Mouse (Mus musculus) liver, embryonic 16.5 days (tissue): ENCODE results near the gene Hip1. TPM values are rescaled to one million over a fixed set of nuclear protein-coding genes. Genes with fewer than 3 reads are reported as not detected.
"Not testable (repeated sequence)": the region's sequence is repeated elsewhere in the genome, so short reads cannot be mapped to it uniquely, and the experiment has no call there.

Experiments used
- ATAC-seq: fragments of 200-750 bp; cut with Nextera tagmentation; 2 replicates; pipeline ENCODE4 v1.8.0; 2017; ENCODE audit warnings: low read depth, mild to moderate bottlenecking, moderate number of reproducible peaks, moderate library complexity
- H3K27ac ChIP-seq: fragments of 300-500 bp; sonication (generic); 2 replicates; pipeline ENCODE4 v1.5.1; 2014; ENCODE audit warnings: mild to moderate bottlenecking, low read length
- H3K27me3 ChIP-seq: fragments of 300-500 bp; sonication (generic); 2 replicates; pipeline ENCODE4 v1.6.1; 2014; ENCODE audit warnings: low read depth, low read length, mixed read lengths; ENCODE audit not compliant: control insufficient read depth, insufficient read depth
- H3K36me3 ChIP-seq: fragments of 300-500 bp; sonication (generic); 2 replicates; pipeline ENCODE4 v1.6.1; 2014; ENCODE audit warnings: mild to moderate bottlenecking; ENCODE audit not compliant: control insufficient read depth, insufficient read depth
- H3K4me1 ChIP-seq: fragments of 300-500 bp; sonication (generic); 2 replicates; pipeline ENCODE4 v1.6.1; 2014; ENCODE audit warnings: low read depth, low read length, mixed read lengths; ENCODE audit not compliant: control insufficient read depth
- H3K4me2 ChIP-seq: fragments of 300-500 bp; sonication (generic); 2 replicates; pipeline ENCODE4 v1.6.1; 2014; ENCODE audit warnings: low read depth, low read length, mixed read lengths
- H3K4me3 ChIP-seq: fragments of 300-500 bp; sonication (generic); 2 replicates; pipeline ENCODE4 v1.5.1; 2014; ENCODE audit warnings: low read depth, mild to moderate bottlenecking, low read length
- H3K9ac ChIP-seq: fragments of 300-500 bp; sonication (generic); 2 replicates; pipeline ENCODE4 v1.6.1; 2014; ENCODE audit warnings: low read depth, low read length
- H3K9me3 ChIP-seq: fragments of 300-500 bp; sonication (generic); replicated peaks from 2 replicates; pipeline ENCODE4 v1.6.1; 2016; ENCODE audit warnings: low read length; ENCODE audit not compliant: control insufficient read depth
- WGBS: fragments of 180-500 bp; shearing (Covaris S2); extraction: QIAGEN DNeasy Blood & Tissue Kit; methylation state at CpG from one replicate; pipeline ENCODE4 v1.1.7; 2014; ENCODE audit not compliant: insufficient replicate concordance; 5-methylcytosine and 5-hydroxymethylcytosine counted together
- polyA plus RNA-seq: library from polyadenylated mRNA; unstranded; fragments of >200 nt; fragmentation: Nextera tagmentation; extraction: Ambion mirVana; gene quantifications from 2 replicates; pipeline ENCODE4 v1.2.1, GENCODE M21; 2015

The Hip1 gene
- polyA plus RNA-seq, 1 experiment from 2014 or later = 3.9 TPM

DNA sequence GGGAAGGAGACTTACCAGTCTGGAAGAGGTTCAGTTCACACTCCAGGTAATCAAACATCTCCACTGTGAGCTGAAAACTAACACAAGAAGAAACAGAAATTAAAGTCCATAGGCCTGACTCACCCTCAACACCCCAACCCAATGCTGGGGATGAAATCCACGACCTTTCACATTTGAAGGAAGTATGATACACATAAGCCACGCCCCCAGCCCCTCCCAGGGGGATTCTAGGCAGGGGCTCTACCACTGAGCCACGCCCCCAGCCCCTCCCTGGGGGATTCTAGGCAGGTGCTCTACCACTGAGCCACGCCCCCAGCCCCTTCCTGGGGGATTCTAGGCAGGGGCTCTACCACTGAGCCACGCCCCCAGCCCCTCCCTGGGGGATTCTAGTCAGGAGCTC is 93.4 kb downstream of the Hip1 start:
- H3K4me3 ChIP-seq, H3K27ac ChIP-seq, H3K9me3 ChIP-seq, H3K36me3 ChIP-seq, H3K9ac ChIP-seq, ATAC-seq, H3K4me1 ChIP-seq, H3K4me2 ChIP-seq, H3K27me3 ChIP-seq: not testable (repeated sequence)
- 61% methylated on average over 5 of the region's 5 CpGs for WGBS

DNA sequence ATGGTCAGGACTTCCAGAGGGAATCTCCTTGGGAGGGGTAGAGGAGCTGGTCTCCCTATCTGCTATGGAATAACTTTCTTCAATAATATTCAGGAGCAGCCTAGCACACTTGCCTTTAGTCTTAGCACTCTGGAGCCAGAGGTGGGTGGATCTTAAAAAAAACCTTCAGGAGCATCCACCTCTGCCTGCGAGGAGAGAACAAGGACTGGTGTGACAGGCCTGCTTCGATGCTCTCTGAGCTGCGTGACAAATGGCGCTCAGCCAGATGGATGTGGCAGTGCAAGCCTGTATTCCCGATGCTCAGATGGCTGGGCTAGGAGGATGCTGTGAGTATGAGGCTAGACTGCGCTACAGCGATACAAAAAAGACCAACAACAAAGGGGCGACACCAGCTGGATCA is 93.8 kb downstream of the Hip1 start:
- H3K4me3 ChIP-seq = no peak overlapping the region
- H3K27me3 ChIP-seq = no peaks in the 10 kb centered on the region
- whole genome bisulfite sequencing = 81% methylated on average over 8 of the region's 8 CpGs
- no peak overlapping the region for H3K4me2 ChIP-seq
- ATAC-seq = no peak
- H3K36me3 ChIP-seq = peaks cover 3% of the 10 kb centered on the region; the same call in 1 of the 2 replicates
- peaks cover 2% of the 10 kb centered on the region for H3K9me3 ChIP-seq
- no peaks in the 10 kb centered on the region for H3K4me1 ChIP-seq
- no peak overlapping the region for H3K9ac ChIP-seq
- H3K27ac ChIP-seq = no peak overlapping the region

DNA sequence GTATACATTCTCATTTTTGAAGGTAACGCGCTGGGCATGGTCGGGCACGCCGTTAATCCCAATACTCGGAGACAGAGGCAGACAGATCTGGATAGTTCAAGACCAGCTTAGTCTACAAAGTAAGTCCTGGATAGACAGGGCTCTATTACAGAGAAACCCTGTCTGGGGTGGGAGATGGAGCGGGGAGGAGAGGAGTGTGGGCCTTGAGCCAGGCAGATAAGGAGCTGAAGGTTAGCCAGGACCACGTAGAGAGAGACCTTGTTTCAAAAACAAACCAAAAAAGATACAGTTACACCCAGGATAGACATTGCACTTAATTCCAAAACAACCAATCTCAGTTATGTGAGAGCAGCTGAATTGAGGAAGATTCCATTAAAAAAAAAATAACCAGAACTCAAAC is 99.2 kb downstream of the Hip1 start:
- H3K4me1 ChIP-seq = no peaks in the 10 kb centered on the region
- WGBS = 71% methylated on average over 8 of the region's 8 CpGs
- no peaks in the 10 kb centered on the region for H3K36me3 ChIP-seq
- H3K27me3 ChIP-seq = no peaks in the 10 kb centered on the region
- H3K4me3 ChIP-seq = no peak overlapping the region
- no peak overlapping the region for H3K4me2 ChIP-seq
- no peak overlapping the region for H3K27ac ChIP-seq
- ATAC-seq = no peak
- no peaks in the 10 kb centered on the region for H3K9me3 ChIP-seq
- no peak overlapping the region for H3K9ac ChIP-seq

DNA sequence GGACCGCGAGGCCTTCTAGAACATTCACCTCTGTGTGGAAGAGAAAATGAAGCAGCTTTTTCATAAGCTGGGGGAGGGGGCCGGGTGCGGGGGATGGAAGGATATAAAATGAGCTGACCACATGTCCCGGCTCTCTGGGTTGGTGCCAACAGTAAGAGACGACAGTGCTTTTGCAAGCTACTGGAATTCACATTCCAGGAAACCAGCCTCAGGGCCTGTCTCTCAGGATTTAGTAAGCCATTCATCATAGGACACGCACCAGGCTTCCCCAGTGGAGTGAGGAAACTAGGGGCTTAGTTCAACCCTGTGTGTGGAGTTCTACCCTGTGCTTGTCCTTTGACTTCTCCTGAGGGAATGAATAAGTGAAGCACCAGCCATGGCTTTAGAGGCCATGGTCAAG is 102.5 kb downstream of the Hip1 start:
- Histone ChIP-seq H3K4me2 (no peak overlapping the region), H3K4me1 (no peaks in the 10 kb centered on the region), H3K4me3 (no peak overlapping the region), H3K9me3 (no peaks in the 10 kb centered on the region), H3K27ac (no peak overlapping the region), H3K36me3 (no peaks in the 10 kb centered on the region), H3K27me3 (no peaks in the 10 kb centered on the region), H3K9ac (no peak overlapping the region)
- no peak for ATAC-seq
- WGBS = 65% methylated on average over 7 of the region's 7 CpGs

DNA sequence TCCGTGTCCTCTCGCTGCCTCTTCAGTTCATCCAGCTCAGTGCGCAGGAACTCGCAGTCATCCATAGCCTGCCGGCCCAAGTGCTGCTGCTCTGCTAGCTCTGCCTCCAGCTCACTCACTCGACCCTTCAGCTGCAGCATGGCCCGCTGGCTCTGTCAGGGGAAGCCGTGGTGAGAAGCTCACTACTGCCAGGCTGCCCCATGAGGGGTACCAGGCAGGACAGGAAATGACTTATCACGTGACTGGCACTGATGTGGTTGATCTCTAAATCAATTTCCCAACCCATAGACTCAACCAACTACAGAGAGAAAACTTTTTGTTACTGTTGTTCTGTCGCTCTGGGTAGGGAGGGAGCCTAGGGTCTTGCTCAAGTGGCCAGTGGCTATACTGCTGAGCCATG is 109.9 kb downstream of the Hip1 start:
- Histone ChIP-seq H3K27me3 (no peaks in the 10 kb centered on the region), H3K4me3 (no peak overlapping the region), H3K9ac (no peak overlapping the region), H3K4me1 (no peaks in the 10 kb centered on the region), H3K4me2 (no peak overlapping the region), H3K27ac (no peak overlapping the region), H3K9me3 (no peaks in the 10 kb centered on the region; the same call in 1 of the 2 replicates), H3K36me3 (no peaks in the 10 kb centered on the region)
- ATAC-seq = no peak
- whole genome bisulfite sequencing = 68% methylated on average over 10 of the region's 10 CpGs

DNA sequence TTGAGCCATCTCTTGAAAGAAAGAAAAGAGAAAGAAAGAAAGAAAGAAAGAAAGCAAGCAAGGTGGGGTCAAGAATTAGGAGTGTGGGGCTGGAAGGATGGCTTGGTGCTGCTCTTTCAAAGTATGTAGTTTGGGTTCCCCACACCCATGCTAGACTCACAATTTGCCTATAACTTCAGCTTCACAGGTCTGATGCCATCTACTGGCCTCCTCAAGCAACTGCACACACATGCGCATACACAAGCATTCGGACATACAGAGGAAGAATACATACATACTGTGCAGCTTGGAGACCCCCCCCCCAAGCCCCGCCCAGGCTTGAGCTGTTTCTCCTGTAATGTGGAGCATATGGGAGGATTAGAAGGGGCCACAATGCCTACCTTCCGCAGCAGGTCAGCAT is 111.1 kb downstream of the Hip1 start:
- Histone ChIP-seq H3K4me1 (no peaks in the 10 kb centered on the region), H3K9me3 (no peaks in the 10 kb centered on the region; the same call in 1 of the 2 replicates), H3K4me3 (no peak overlapping the region), H3K36me3 (no peaks in the 10 kb centered on the region), H3K4me2 (no peak overlapping the region), H3K27ac (no peak overlapping the region), H3K9ac (no peak overlapping the region), H3K27me3 (no peaks in the 10 kb centered on the region)
- no peak for ATAC-seq
- 78% methylated on average over 4 of the region's 4 CpGs for WGBS

DNA sequence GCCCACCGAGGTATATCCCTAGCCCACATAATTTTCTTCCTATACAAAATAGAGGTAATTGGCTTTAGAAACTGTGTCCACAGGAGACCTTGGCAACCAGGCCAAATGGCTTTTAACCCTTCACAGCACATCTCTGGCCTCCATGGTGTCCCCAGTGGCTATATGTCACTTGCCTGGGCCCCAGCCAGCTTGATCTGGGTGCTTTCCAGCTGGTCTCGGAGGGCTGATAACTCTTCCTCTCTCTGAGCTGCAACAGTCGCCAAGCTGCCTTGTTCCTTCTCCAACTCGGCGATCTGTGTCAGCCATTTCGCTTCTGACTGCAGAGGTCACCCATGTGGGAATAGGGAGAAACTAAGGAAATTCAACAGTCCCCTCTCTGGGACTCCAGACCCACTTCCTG is 113.8 kb downstream of the Hip1 start:
- no peaks in the 10 kb centered on the region for H3K4me1 ChIP-seq
- H3K9ac ChIP-seq = no peak overlapping the region
- H3K4me3 ChIP-seq = no peak overlapping the region
- no peaks in the 10 kb centered on the region for H3K27me3 ChIP-seq
- WGBS = 56% methylated on average over 6 of the region's 6 CpGs
- H3K9me3 ChIP-seq = no peaks in the 10 kb centered on the region; the same call in 1 of the 2 replicates
- no peak for ATAC-seq
- no peak overlapping the region for H3K27ac ChIP-seq
- H3K36me3 ChIP-seq = no peaks in the 10 kb centered on the region
- no peak overlapping the region for H3K4me2 ChIP-seq

DNA sequence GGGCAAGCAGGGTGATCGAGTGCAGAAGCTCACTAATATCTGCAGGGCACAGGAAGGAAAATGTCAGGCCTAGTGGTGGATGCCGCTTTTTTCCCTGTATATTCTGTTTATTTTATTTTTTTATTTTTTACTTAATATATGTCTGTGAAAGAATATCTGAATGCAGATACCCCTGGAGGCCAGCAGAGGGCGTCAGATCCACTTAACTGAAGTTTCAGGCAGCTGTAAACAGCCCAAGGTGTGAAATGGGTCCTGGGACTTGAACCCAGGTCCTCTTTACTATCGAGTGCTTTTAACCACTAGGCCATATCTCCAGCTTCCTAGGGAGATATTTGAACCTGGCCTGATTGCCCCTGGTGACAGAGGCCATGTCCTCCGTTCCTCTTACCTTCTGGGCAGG is 116.1 kb downstream of the Hip1 start:
- Histone ChIP-seq H3K4me3 (no peak overlapping the region), H3K9ac (no peak overlapping the region), H3K9me3 (no peaks in the 10 kb centered on the region), H3K27me3 (no peaks in the 10 kb centered on the region), H3K4me1 (no peaks in the 10 kb centered on the region), H3K4me2 (no peak overlapping the region), H3K27ac (no peak overlapping the region), H3K36me3 (no peaks in the 10 kb centered on the region)
- ATAC-seq = no peak
- 60% methylated on average over 5 of the region's 5 CpGs for WGBS

DNA sequence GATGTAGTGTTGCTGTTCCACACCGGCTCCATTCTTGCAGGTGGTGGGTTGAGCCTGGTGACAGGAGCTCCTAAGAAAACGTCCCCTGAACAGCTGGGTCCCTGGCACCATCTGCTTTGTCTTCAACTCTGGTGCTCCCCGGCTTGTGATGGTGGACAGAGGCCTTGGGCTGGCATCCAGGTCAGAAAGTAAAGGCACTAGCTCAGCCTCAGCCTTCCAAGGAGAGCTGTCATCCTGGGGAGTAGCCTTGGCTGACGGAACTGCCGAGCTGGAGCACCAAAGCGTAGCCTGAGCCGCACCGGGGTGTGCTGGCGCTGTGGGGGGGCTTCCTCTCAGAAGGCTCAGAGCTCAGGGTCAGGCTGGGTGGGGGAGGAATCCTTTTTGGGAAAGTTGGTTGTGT is 134.7 kb downstream of the Hip1 start:
- Histone ChIP-seq H3K4me3 (no peak overlapping the region), H3K27ac (no peak overlapping the region), H3K9ac (no peak overlapping the region), H3K36me3 (no peaks in the 10 kb centered on the region), H3K4me1 (no peaks in the 10 kb centered on the region), H3K4me2 (no peak overlapping the region), H3K9me3 (no peaks in the 10 kb centered on the region), H3K27me3 (no peaks in the 10 kb centered on the region)
- ATAC-seq = no peak
- WGBS = 76% methylated on average over 9 of the region's 9 CpGs

DNA sequence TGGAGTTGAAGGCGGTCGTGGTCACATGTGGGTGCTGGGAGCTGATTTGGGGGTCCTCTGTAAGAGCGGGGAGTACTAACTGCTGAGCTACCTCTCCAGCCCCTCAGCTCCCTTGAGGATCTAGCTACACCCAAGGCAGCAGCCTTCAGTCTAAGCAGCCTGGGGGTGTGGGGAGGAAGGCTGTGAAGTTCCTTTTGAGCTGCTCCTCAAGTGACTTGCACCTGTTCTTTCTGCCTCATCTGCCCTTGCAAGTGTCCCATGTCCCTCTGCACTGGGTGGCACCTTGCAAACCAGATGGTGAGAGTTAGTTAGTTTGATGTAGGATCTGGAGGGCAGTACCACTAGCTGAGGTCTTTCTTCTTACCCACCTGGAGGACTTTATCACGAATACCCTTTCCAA is 136.8 kb downstream of the Hip1 start:
- H3K27me3 ChIP-seq = no peaks in the 10 kb centered on the region
- H3K27ac ChIP-seq = no peak overlapping the region
- H3K4me2 ChIP-seq = no peak overlapping the region
- ATAC-seq = no peak
- no peak overlapping the region for H3K4me3 ChIP-seq
- H3K4me1 ChIP-seq = no peaks in the 10 kb centered on the region
- H3K9ac ChIP-seq = no peak overlapping the region
- 56% methylated on average over 4 of the region's 4 CpGs for WGBS
- no peaks in the 10 kb centered on the region for H3K9me3 ChIP-seq
- H3K36me3 ChIP-seq = no peaks in the 10 kb centered on the region
